21 mouse cellular contexts compared by ENCODE assay signal in the genomic region with DNA sequence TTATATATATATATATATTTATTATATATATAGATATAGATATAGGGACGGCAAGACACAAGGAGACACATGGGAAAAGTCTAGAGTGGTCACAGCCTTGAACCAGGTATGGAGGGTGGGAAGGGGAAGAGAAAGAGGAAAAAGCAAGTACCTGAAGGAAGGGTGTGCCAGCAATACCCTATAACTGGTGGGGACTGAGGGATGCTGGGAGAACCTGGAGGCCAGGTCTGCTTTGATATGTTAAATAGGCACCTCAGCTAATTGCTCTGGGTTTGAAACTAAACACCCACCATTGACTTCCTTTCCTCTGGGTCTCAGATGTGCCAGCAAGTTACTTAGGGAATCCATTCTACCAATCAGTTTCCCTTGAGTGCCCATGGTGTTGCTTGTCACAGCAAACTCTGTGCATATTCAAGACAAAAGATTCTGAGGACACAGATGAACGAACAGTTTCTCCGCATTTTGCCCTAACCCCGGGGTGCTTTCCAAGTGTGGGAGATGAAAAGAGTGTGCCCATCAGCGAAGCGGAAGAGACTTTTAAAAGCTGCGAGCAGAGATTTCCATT. TPM values are rescaled to one million over a fixed set of nuclear protein-coding genes. Genes with fewer than 3 reads are reported as not detected.
DNase-seq lines count a peak whose midpoint lies in the region; ATAC-seq and TF ChIP-seq lines count a peak whose summit lies in the region.
"Had no signal": no experiment of that assay in that cellular context is flagged by ENCODE, and none has a peak within 500 bp of the region (broad histone marks: within the 10 kb centered on the region; RNA-seq: fewer than 3 reads in every experiment).

No protein-coding gene starts in this region.

- H3K9ac ChIP-seq in hindbrain, embryonic 13.5 days = no peak overlapping the region
- no peak overlapping the region for H3K9ac ChIP-seq in hindbrain, embryonic 11.5 days (ENCODE audit: low read depth, low read length)
- H3K9ac ChIP-seq in midbrain, embryonic 15.5 days = no peak overlapping the region
- H3K9ac ChIP-seq in midbrain, embryonic 11.5 days (ENCODE audit: low read length) = no peak overlapping the region
- no peak overlapping the region for H3K9ac ChIP-seq in forebrain, embryonic 13.5 days
- H3K9ac ChIP-seq in neural tube, embryonic 12.5 days = no peak overlapping the region
- no peak overlapping the region for H3K9ac ChIP-seq in lung, postnatal 0 days (replicated peaks; ENCODE audit: low read depth)
- H3K9ac ChIP-seq: embryonic facial prominence, embryonic 13.5 days; liver, embryonic 12.5 days; lung, embryonic 14.5 days had no signal

- 35% methylated on average over 7 of the region's 7 CpGs for WGBS in hindbrain, embryonic 13.5 days
- 34% methylated on average over 7 of the region's 7 CpGs for WGBS in hindbrain, embryonic 11.5 days
- WGBS in midbrain, embryonic 15.5 days = 32% methylated on average over 7 of the region's 7 CpGs
- WGBS in midbrain, embryonic 11.5 days = 34% methylated on average over 7 of the region's 7 CpGs
- 17% methylated on average over 7 of the region's 7 CpGs for WGBS in forebrain, embryonic 13.5 days
- WGBS in neural tube, embryonic 12.5 days = 32% methylated on average over 7 of the region's 7 CpGs
- 73% methylated on average over 7 of the region's 7 CpGs for WGBS in lung, postnatal 0 days

- H3K9me3 ChIP-seq in hindbrain, embryonic 13.5 days = no peaks in the 10 kb centered on the region
- H3K9me3 ChIP-seq in hindbrain, embryonic 11.5 days (ENCODE audit: control insufficient read depth, low read length) = no peaks in the 10 kb centered on the region
- H3K9me3 ChIP-seq in midbrain, embryonic 15.5 days = no peaks in the 10 kb centered on the region
- no peaks in the 10 kb centered on the region for H3K9me3 ChIP-seq in midbrain, embryonic 11.5 days (ENCODE audit: control insufficient read depth, low read length)
- H3K9me3 ChIP-seq in forebrain, embryonic 13.5 days (replicated peaks) = no peaks in the 10 kb centered on the region
- H3K9me3 ChIP-seq in neural tube, embryonic 12.5 days = no peaks in the 10 kb centered on the region
- H3K9me3 ChIP-seq in lung, postnatal 0 days (ENCODE audit: low read length) = no peaks in the 10 kb centered on the region
- H3K9me3 ChIP-seq: embryonic facial prominence, embryonic 13.5 days; liver, embryonic 12.5 days had no signal

- no peak overlapping the region for H3K27ac ChIP-seq in hindbrain, embryonic 13.5 days
- no peak overlapping the region for H3K27ac ChIP-seq in hindbrain, embryonic 11.5 days (ENCODE audit: low read depth, low read length)
- no peak overlapping the region for H3K27ac ChIP-seq in midbrain, embryonic 15.5 days
- no peak overlapping the region for H3K27ac ChIP-seq in midbrain, embryonic 11.5 days (ENCODE audit: low read depth, low read length)
- H3K27ac ChIP-seq in forebrain, embryonic 13.5 days = no peak overlapping the region
- H3K27ac ChIP-seq in neural tube, embryonic 12.5 days = no peak overlapping the region
- no peak overlapping the region for H3K27ac ChIP-seq in lung, postnatal 0 days (ENCODE audit: low read length)
- H3K27ac ChIP-seq: embryonic facial prominence, embryonic 13.5 days; left cerebral cortex, adult 2 months; liver, embryonic 12.5 days had no signal

- H3K4me2 ChIP-seq in hindbrain, embryonic 13.5 days = peak overlapping the region; percentile 33; the same call in 1 of the 2 replicates
- no peak overlapping the region for H3K4me2 ChIP-seq in hindbrain, embryonic 11.5 days (replicated peaks; ENCODE audit: low read depth, low read length)
- peak overlapping the region; percentile 22 for H3K4me2 ChIP-seq in midbrain, embryonic 15.5 days
- H3K4me2 ChIP-seq in midbrain, embryonic 11.5 days = no peak overlapping the region
- peak overlapping the region; percentile 43 for H3K4me2 ChIP-seq in forebrain, embryonic 13.5 days
- peak overlapping the region; percentile 24; the same call in 1 of the 2 replicates for H3K4me2 ChIP-seq in neural tube, embryonic 12.5 days (replicated peaks)
- no peak overlapping the region for H3K4me2 ChIP-seq in lung, postnatal 0 days (replicated peaks; ENCODE audit: low read depth, low read length)
- H3K4me2 ChIP-seq: embryonic facial prominence, embryonic 13.5 days; liver, embryonic 12.5 days; lung, embryonic 14.5 days had no signal

- no peak overlapping the region for H3K4me3 ChIP-seq in hindbrain, embryonic 13.5 days
- no peak overlapping the region for H3K4me3 ChIP-seq in hindbrain, embryonic 11.5 days (ENCODE audit: low read depth, low read length)
- no peak overlapping the region for H3K4me3 ChIP-seq in midbrain, embryonic 15.5 days
- H3K4me3 ChIP-seq in midbrain, embryonic 11.5 days (ENCODE audit: low read depth, low read length) = no peak overlapping the region
- no peak overlapping the region for H3K4me3 ChIP-seq in forebrain, embryonic 13.5 days
- H3K4me3 ChIP-seq in neural tube, embryonic 12.5 days = no peak overlapping the region
- no peak overlapping the region for H3K4me3 ChIP-seq in lung, postnatal 0 days (ENCODE audit: low read depth, low read length)
- H3K4me3 ChIP-seq: embryonic facial prominence, embryonic 13.5 days; left cerebral cortex, adult 2 months; liver, embryonic 12.5 days had no signal

- H3K36me3 ChIP-seq in hindbrain, embryonic 13.5 days = no peaks in the 10 kb centered on the region
- no peaks in the 10 kb centered on the region for H3K36me3 ChIP-seq in hindbrain, embryonic 11.5 days (ENCODE audit: control insufficient read depth, insufficient read depth, low read length)
- no peaks in the 10 kb centered on the region for H3K36me3 ChIP-seq in midbrain, embryonic 15.5 days (replicated peaks)
- H3K36me3 ChIP-seq in midbrain, embryonic 11.5 days (ENCODE audit: control insufficient read depth, insufficient read depth, low read length) = no peaks in the 10 kb centered on the region
- H3K36me3 ChIP-seq in forebrain, embryonic 13.5 days (ENCODE audit: poor library complexity, severe bottlenecking) = no peaks in the 10 kb centered on the region
- H3K36me3 ChIP-seq in neural tube, embryonic 12.5 days = no peaks in the 10 kb centered on the region
- H3K36me3 ChIP-seq in lung, postnatal 0 days (ENCODE audit: insufficient read depth, low read length) = no peaks in the 10 kb centered on the region
- H3K36me3 ChIP-seq: embryonic facial prominence, embryonic 13.5 days; liver, embryonic 12.5 days had no signal

- ATAC-seq in hindbrain, embryonic 13.5 days (ENCODE audit: low FRiP score) = no peak
- no peak for ATAC-seq in hindbrain, embryonic 11.5 days (ENCODE audit: low FRiP score)
- no peak for ATAC-seq in midbrain, embryonic 15.5 days (replicated peaks)
- ATAC-seq in midbrain, embryonic 11.5 days (ENCODE audit: low FRiP score) = no peak
- ATAC-seq in forebrain, embryonic 13.5 days = peak; percentile 70
- peak; percentile 33; the same call in 1 of the 2 replicates for ATAC-seq in neural tube, embryonic 12.5 days (ENCODE audit: low FRiP score, low read depth)
- no peak for ATAC-seq in lung, postnatal 0 days
- ATAC-seq: activated CD4-positive, CD25-positive, alpha-beta regulatory T cell, adult 4 months; inflammation-experienced regulatory T-cells, adult 6 months; liver, embryonic 12.5 days had no signal

- no peak for TF ChIP-seq EP300 in lung, postnatal 0 days (IDR thresholded peaks at IDR 0.05)

- H3K27me3 ChIP-seq in hindbrain, embryonic 13.5 days = 0 out of 2 replicates have a peak, but pooled peaks cover 3% of the 10 kb centered on the region
- no peaks in the 10 kb centered on the region for H3K27me3 ChIP-seq in hindbrain, embryonic 11.5 days (ENCODE audit: control insufficient read depth, insufficient read depth, low read length)
- H3K27me3 ChIP-seq in midbrain, embryonic 15.5 days (replicated peaks) = no peaks in the 10 kb centered on the region
- H3K27me3 ChIP-seq in midbrain, embryonic 11.5 days (ENCODE audit: control insufficient read depth, insufficient read depth, low read length) = no peaks in the 10 kb centered on the region
- H3K27me3 ChIP-seq in forebrain, embryonic 13.5 days = no peaks in the 10 kb centered on the region
- no peaks in the 10 kb centered on the region for H3K27me3 ChIP-seq in neural tube, embryonic 12.5 days (replicated peaks)
- no peaks in the 10 kb centered on the region for H3K27me3 ChIP-seq in lung, postnatal 0 days (replicated peaks; ENCODE audit: insufficient read depth, low read length)
- H3K27me3 ChIP-seq: CH12.LX; embryonic facial prominence, embryonic 13.5 days; liver, embryonic 12.5 days had no signal

- TF ChIP-seq CTCF in lung, postnatal 0 days (IDR thresholded peaks at IDR 0.05) = no peak

- no peak for DNase-seq in hindbrain, embryonic 11.5 days (ENCODE audit: low spot score)
- DNase-seq in midbrain, embryonic 11.5 days (ENCODE audit: low spot score, missing footprints) = no peak
- DNase-seq in heart, postnatal 4 days = no peak
- DNase-seq in lung, postnatal 0 days (ENCODE audit: low spot score) = no peak
- DNase-seq: adrenal gland, postnatal 25 days; cerebellum, adult 8-10 months; heart, adult 18-20 months; kidney, postnatal 14 days; lung, embryonic 14.5 days; thymus, adult 2 months had no signal

- peaks cover 4% of the 10 kb centered on the region for H3K4me1 ChIP-seq in hindbrain, embryonic 13.5 days (replicated peaks)
- no peaks in the 10 kb centered on the region for H3K4me1 ChIP-seq in hindbrain, embryonic 11.5 days (replicated peaks; ENCODE audit: control insufficient read depth, insufficient read depth, low read length)
- H3K4me1 ChIP-seq in midbrain, embryonic 15.5 days = no peaks in the 10 kb centered on the region
- H3K4me1 ChIP-seq in midbrain, embryonic 11.5 days (ENCODE audit: control insufficient read depth, insufficient read depth, low read length) = no peaks in the 10 kb centered on the region
- H3K4me1 ChIP-seq in forebrain, embryonic 13.5 days = peaks cover 5% of the 10 kb centered on the region; the same call in 1 of the 2 replicates
- H3K4me1 ChIP-seq in neural tube, embryonic 12.5 days = no peaks in the 10 kb centered on the region; the same call in 1 of the 2 replicates
- H3K4me1 ChIP-seq in lung, postnatal 0 days (ENCODE audit: insufficient read depth, low read depth, low read length) = no peaks in the 10 kb centered on the region
- H3K4me1 ChIP-seq: embryonic facial prominence, embryonic 13.5 days; liver, embryonic 12.5 days had no signal

RNA-seq across cellular contexts. Expression of a gene that starts 42.6 kb away (rescaled TPM):
- 20.8 and 21.6 TPM in 2 replicates for polyA plus RNA-seq in hindbrain, embryonic 13.5 days (2015; fragmentation: Nextera tagmentation; extraction: Ambion mirVana)
- polyA plus RNA-seq in hindbrain, embryonic 11.5 days (2014; fragmentation: Nextera tagmentation; extraction: Ambion mirVana) = 26.9 and 32.2 TPM in 2 replicates
- polyA plus RNA-seq in midbrain, embryonic 15.5 days (2015; fragmentation: Nextera tagmentation; extraction: Ambion mirVana) = 20.5 and 21.1 TPM in 2 replicates
- polyA plus RNA-seq in midbrain, embryonic 11.5 days (2014; fragmentation: Nextera tagmentation; extraction: Ambion mirVana) = 24.6 and 25.1 TPM in 2 replicates
- 20.0 and 24.9 TPM in 2 replicates for polyA plus RNA-seq in forebrain, embryonic 13.5 days (2015; fragmentation: Nextera tagmentation; extraction: Ambion mirVana)
- 30.5 and 34.6 TPM in 2 replicates for polyA plus RNA-seq in neural tube, embryonic 12.5 days (2016; fragmentation: Nextera tagmentation; extraction: Ambion mirVana)
- total RNA-seq in heart, postnatal 4 days (2021) = 10 to 100 TPM; 35.6 to 41.2 TPM
- polyA plus RNA-seq in lung, postnatal 0 days (2015; fragmentation: Nextera tagmentation; extraction: Ambion mirVana) = 3.1 and 3.2 TPM in 2 replicates
- total RNA-seq: CH12.LX; monocyte, adult 5-6 weeks had no signal
- polyA plus RNA-seq: activated CD4-positive, CD25-positive, alpha-beta regulatory T cell, adult 4 months had no signal

Comparison
In these comparisons a context has a peak if more than half of its experiments do, and no peak if none do; other contexts are left out.
1. H3K4me2 ChIP-seq: peak in hindbrain, embryonic 13.5 days (single experiment), midbrain, embryonic 15.5 days (single experiment), forebrain, embryonic 13.5 days (single experiment) and neural tube, embryonic 12.5 days (single experiment); none in hindbrain, embryonic 11.5 days (single experiment), midbrain, embryonic 11.5 days (single experiment) and lung, postnatal 0 days (single experiment).
2. ATAC-seq: peak in forebrain, embryonic 13.5 days (single experiment) and neural tube, embryonic 12.5 days (single experiment); none in hindbrain, embryonic 13.5 days (single experiment), hindbrain, embryonic 11.5 days (single experiment), midbrain, embryonic 15.5 days (single experiment), midbrain, embryonic 11.5 days (single experiment) and lung, postnatal 0 days (single experiment).